Mouse (Mus musculus) inflammation-experienced regulatory T-cells, adult 6 months (primary cell): ENCODE results near the gene Camkmt. TPM values are rescaled to one million over a fixed set of nuclear protein-coding genes. Genes with fewer than 3 reads are reported as not detected.

Experiments
- ATAC-seq: one replicate; pipeline ENCODE4 v1.8.0; 2017
- polyA plus RNA-seq, 3 experiments: library from polyadenylated mRNA; unstranded; fragments of 100-300 nt; shearing (Covaris generic); gene quantifications; one replicate each; pipeline ENCODE4 v1.2.1; 2017

Gene Camkmt
- polyA plus RNA-seq, 3 experiments from 2014 or later = 5.6 to 10.0 (median 10.0) TPM

GRCm38 (mm10) chr17:85504888-85505287, 414.5 kb downstream of the Camkmt start:
- no peak for ATAC-seq

- no peak for ATAC-seq
Measured at GRCm38 (mm10) chr17:85506206-85507088, 416.1 kb downstream of the Camkmt start.

GRCm38 (mm10) chr17:85507089-85507460, 416.7 kb downstream of the Camkmt start:
- no peak for ATAC-seq

Other genes starting within 250 kb of the Camkmt start
- gene Ppm1b, start 133.8 kb upstream of the Camkmt start, polyA plus RNA-seq = 10 to 100 TPM; 14.8 to 20.7 (median 15.6) TPM
- under 1 TPM; 0.25 to 0.55 (median 0.40) TPM for gene Slc3a1, start 62.2 kb upstream of the Camkmt start, polyA plus RNA-seq
- 10 to 100 TPM in 1 of 3 experiments, 1 to 10 TPM in 2; 9.3 to 10.9 (median 9.9) TPM for gene Prepl, start 311 bp upstream of the Camkmt start, polyA plus RNA-seq